Mouse (Mus musculus) mouse trophoblast stem cell (cell line): ENCODE results near the gene Heg1.

Source experiments
- in situ Hi-C, 2 experiments: fragments of 300-500 bp; cut with MseI, MboI; formaldehyde crosslinking; loops; 2 replicates in 1 of 2; 3 replicates in 1 of 2; pipeline ENCODE4 v1.15.1; 2025

Gene Heg1

DNA sequence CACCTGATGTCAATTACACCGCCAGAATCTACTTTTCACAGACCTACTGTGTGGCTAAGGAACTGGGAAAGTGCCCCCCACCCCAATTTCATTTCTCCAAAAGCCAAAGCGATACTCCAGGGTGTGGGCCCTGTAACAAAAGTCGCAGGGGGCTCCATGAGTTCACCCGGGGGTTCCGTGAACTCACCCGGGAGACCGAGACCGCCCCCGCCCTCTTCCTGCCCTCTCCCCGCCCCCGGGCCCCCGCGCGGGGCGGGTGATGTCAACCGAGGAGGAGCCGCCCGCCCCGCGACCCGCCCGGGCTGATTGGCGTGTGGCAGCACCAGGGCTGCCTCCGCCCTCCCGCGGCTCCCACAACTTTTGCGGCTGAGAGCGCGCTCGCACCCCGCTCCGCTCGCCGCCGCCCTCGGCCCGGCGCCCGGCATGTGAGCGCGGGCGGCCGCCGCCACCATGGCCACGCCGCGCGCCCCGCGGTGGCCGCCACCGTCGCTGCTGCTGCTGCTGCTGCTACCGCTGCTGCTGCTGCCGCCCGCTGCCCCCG, at the start of gene Heg1:
TSS of gene Heg1 (plus strand) at position 209 of the 541 bp plus-strand sequence.
- in situ Hi-C loops, result no loop called here

DNA sequence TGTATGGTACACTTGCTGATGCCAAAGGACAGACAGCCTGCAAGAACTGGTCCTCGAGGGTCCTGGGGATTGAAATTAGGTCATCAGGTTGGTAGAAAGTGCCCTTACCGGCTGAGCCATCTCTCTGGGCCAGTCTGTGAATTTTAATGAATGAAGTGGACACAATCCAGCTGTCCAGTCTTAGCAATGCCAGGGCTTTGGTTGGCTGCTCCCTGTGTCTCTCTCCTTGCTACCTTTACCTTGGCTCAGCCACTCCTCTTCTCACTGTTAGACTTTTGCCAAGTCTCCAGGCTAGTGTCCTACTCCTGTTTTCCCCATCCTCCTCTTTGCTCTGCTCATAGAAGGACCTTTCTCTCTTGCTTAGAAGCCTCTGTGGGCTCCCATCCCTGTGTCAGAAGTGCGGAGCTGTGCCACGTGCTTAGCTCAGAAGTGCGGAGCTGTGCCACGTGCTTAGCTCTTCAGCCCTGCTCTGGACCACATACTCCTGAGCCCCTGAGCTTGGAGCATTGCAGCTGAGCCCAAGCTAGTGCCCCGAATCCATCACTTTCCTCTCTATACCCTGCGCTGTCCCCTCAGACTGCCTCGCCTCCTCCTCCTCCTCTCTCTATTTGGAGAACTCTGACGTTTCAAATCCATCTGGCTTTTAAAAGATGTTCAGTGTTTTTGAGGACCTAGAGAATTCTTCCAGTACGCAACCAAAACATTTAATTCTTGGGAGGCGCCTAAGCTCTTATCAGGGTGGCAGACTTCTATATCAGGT, 48.2 kb upstream of the Heg1 start:
- in situ Hi-C loops, result no loop called here

DNA sequence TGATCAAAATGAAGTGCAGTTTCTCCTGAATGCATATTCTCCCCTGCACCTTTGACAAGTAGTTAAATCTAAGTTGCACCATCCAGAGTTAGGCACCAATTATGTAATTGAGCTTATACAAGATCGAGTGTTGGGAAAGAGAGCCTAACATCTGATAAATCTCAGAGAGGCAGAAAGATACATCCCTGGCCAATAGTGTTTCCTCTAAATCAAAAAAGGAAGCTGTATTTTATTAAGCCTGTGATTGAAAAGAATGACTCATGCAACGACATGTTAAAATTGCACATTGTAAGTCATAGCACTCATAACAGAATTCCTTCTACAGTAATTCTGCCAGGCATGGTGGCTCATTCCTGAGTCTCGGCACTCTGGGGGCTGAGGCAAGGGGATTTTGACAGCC, 42.4 kb upstream of the Heg1 start:
- in situ Hi-C loops, result no loop called here

DNA sequence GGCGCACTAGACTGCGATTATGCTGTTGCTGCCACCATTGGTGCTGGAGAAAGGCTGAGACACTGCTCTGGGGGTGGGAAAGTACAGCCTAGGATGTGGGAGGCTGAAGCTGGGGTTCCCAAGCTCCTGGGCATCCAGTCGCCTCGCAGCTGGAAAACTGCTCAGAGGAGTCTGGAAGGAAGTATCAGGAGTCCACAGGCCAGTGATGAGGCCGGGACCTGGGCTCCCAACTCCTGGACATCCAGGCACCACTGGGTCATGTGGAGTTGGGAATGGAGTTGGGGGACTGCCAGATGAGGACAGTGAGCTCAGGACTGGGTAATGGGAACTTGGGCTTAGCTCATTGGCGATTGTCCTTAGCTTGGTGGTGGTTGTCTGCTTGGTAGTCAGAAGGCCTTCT, 31.1 kb upstream of the Heg1 start:
- in situ Hi-C loops, result no loop called here

DNA sequence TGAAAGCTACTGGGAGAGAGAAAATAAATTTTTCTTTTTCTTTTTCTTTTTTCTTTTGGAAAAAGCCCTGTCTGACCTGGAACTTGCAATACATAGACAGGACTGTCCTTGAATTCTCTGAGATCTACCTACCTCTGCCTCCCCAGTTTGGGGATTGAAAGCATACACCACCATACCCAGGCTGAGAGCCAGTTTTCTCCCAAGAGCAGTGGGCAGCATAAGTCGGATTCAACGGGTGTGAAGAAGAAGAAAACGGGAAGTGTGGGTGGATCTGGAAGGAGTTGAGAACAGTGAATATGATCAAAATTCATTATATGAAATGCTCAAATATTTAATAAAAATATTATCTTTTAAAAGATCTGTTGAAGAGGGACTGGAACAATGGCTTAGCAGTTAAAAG, 28.7 kb upstream of the Heg1 start:
- in situ Hi-C loops, result no loop called here

DNA sequence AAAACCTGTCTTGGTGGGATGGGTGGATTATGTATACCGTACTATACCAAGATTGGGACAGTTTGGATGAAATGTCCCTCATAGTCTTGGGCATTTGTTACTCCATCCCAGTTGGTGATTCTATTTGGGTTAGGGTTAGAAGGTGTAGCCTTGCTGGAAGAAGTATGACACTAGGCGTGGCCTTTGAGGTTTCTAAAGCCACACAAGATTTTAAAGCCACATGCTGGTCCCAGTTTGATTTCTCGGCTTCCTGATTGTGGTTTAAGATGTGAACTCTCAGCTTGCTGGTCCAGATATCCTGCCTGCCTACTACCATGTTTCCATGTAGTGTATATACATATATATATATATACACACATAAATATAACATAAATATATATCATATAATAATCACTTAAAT, 27.0 kb upstream of the Heg1 start:
- in situ Hi-C loops, result no loop called here

DNA sequence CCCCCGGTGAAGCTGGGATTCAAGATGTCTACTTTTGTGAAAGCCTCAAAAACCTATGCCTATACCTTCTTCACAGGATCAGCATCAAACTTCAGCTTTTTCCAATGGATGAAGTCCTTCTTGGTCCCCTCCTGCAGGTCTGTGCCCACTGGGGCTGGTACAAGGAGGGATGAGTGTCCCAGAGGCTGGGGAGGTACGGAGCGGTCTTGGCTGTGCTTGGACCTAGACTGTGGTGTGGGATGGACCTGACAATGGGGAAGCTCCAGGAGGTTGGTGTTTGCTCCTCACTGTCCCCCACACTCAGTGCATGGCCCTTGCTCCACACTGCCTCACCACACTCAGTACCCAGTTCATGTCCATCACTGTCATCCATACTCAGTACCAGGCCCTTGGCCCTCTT, 26.0 kb upstream of the Heg1 start:
- in situ Hi-C loops, result no loop called here

DNA sequence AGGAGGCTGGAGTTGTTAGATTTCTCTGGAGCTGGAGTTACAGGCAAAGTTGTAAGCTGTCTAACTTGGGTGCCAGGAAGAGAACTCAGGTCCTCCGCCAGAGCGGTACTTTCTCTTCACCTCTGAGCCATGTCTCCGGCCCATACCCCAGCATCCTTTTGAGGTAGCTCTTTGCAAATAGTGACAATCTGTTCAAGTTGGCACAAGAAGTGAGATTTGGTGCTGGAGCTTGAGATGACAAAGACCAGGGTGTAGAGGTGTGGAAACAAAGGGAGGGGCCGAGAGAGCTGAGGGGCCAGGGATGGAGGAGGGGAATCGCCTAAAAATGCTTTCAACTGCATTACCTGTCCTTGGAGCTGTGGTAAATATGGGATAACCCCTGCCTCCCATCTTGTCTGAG, 24.6 kb upstream of the Heg1 start:
- in situ Hi-C loops, result no loop called here

DNA sequence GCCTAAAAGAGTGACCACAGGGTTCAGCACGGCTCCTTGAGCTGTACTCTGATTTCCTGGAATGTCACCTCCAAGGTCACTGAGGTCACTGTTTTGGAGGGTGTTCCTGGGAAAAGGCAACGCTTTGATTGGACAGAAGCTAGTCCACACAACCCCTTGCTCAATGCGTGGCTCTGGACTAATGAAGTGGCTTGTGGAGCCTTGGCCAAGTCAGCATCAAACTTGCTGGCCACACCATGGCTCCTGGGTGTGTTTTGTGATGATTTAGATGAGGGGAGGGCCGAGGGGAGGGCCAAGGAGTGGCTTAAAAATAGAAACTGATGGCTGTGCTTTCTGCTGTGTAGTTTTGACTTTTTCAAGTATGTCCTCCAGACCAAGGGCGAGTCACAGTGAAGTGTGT, 24.0 kb upstream of the Heg1 start:
- in situ Hi-C loops, result no loop called here

DNA sequence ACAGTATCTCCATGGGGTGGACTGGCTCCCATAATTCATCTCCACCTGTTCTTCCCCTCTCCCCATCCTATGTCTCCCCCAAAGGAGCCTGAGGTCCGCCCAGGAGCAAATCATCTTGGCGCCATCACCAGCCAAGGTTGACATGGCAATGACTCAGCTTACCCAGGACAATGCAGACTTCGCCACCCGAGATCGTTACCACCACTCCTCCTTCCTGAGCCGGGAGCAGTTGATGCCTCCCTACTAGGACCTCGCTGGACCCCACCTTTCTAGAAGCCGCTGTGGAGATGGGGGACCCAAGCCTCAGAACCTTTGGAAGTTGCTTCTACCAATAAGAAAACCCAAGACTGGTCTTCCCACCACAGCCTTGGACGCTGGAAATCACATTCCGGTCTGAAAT, 21.3 kb upstream of the Heg1 start:
- in situ Hi-C loops, result no loop called here

DNA sequence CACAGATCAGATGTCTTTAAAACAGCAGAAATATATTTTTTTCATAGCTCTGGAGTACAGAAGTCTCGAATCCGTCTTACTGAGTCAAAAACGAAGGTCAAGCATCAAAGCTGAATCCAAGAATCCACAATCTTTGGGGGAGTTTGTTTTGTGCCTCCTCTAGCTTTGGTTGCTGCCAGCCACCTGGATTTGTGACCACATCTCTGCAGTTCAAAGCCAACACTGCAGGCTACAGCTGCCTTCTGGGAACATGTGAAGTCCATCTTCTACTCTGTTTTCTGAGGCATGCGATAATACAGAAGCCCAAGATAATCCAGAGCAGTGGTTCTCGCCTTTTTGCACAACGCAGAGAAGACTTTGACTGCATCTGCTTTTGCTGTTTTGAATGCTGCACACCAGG, 17.9 kb upstream of the Heg1 start:
- in situ Hi-C loops, result no loop called here

DNA sequence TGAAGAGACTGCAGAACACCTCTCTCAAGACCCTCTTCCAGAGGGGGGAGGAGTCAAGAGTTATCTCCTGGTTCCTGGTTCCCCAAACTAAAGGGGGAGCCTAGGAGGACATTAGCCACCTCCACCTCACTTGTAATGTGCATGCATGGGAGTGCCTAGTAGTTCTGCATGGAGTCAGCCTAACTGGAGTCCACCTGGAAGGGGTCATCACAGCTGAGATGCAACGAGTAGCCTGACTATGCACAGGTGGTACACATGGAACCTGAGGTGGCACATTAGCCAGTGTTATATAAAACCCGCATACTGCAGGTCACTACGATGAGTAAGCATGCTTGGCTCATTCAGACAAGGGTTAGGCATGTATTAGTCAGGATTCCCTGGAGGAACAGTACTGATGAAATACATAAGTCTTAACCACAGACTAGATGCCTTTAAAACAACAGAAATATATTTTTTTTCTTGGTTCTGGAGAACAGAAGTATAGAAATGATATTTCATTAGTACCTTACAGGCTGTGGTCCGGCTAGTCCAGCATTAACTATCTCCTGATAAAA, 17.1 kb upstream of the Heg1 start:
- in situ Hi-C loops, result no loop called here

DNA sequence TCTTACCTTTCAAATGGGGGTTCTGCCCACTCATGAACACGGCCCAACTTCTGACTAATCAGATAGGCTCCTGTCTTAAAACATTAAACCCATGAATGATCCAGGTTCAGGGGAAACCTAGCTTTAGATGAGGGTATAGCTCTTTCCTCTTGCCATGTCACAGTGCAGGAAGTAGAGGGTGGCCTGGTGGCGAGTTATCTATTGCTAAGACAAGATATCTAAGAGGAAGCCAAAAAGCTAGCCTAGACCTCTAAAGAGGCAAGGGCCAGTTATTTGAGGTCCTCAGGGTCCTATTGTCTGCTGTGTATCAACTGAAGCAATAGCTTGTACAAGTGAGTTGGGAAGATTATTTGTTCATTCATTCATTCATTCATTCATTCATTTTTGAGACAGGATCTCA, 15.7 kb upstream of the Heg1 start:
- in situ Hi-C loops, result no loop called here

DNA sequence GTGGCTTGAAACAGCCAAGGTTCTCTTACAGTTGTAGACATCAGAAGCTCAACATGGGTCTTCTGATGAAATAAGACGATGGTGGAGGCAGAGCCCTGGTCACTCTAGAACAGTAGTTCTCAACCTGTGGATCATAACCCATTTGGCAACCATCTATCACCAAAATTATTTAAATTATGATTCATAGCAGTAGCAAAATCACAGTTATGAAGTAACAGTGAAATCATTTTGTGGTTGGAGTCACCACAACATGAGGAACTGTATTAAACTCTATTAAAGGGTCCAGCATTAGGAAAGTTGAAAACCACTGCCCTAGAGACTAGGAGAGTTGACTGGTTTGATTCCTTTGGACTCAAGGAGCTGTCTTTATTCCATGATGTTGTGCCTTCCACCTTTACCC, 15.1 kb upstream of the Heg1 start:
- in situ Hi-C loops, result no loop called here

DNA sequence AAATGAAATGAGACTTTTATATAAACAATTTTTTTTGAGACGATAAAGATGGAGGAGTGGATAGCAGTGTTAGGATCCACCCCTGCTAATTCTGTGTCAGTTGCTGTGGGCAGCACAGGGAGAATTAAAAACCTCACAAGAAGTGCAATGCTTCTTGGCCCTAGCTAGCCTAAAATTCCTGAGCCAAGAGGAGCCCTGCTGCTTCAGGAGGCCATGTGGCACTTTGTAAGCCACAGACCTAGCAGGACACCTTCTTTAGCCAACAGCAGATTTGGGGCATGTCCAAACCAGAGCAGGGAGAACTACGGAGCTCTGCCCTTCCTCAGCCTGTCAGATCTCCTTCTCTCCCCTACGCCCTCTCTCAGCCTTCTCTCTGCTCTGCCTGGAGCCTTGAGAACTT, 13.8 kb upstream of the Heg1 start:
- in situ Hi-C loops, result no loop called here

DNA sequence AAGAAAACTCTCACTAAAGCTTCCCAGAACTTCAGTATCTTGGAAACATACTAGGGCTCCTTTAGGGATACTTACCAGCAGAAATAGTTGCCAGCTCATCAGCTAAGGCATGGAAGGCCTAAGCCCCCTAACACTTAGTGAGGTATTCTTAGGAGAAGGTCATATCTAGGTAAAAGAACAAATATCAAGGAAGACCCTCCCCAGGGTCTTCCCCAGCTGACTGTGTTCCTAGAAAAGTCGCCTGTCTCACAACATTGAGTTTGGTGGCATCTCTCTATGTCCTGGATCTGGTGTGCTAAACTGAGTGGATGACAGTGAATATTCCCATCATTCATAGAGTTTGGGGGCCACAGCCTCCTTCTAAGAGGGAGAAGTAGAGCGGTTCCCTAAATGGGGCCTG, 13.2 kb upstream of the Heg1 start:
- in situ Hi-C loops, result no loop called here

DNA sequence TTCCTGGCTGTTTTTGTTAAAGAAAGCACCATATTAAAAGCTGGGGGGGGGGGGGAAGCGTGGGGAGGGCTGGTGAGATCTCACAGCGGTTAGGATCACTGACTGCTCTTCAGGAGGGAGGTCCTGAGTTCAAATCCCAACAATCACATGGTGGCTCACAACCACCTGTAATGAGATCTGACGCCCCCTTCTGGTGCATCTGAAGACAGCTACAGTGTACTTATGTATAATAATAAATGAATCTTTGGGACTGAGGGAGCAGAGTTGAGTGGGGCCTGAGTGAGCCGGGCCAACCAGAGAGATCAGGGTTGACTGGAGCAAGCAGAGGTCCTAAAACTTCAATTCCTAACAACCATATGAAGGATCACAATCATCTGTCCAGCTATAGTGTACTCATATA, 12.0 kb upstream of the Heg1 start:
- in situ Hi-C loops, result no loop called here

DNA sequence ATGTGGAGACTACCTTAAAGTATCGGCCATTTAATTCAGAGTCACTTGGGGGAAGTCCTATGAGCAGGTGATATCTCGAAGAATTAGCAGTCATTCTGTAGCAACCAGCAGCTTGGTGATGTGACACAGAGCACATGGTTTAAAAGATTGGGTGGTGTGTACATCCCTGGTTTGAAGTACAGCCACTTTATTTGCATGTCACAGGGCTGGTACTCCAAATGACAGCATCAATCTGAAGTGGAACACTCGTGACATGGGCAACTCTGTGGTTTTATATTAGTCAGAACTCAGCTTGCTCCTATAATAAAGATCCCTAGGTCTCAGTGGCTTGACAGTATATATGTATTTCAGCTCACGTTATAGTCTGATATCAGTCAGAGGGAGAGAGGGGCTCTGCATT, 11.5 kb upstream of the Heg1 start:
- in situ Hi-C loops, result no loop called here

DNA sequence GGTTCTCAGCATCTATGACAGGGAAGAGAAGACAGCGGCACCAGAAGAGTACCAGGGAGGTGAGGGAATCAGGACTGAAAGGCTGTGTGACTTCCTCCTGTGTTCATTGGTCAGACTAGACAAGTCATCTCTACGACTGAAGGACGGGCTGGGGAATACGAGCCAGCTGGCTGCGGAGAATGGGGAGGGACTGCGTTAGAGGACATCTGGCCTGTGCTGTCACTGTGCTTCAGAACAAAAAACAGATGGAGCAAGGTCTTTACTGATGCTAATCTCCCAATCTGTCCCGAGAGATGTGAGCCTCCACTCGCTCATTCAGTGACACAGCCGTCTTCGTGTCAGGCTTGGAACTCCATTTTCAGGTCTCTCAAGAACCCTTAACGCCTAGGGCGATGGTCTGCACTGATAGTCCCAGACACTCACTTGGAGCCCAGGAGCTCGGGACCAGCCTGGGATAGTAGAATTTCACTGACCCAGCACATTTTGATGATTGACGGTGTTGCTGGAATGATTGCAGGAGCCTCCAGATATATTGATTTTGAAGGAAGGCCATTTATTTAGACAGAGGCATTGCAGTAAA, 10.6 kb upstream of the Heg1 start:
- in situ Hi-C loops, result no loop called here

DNA sequence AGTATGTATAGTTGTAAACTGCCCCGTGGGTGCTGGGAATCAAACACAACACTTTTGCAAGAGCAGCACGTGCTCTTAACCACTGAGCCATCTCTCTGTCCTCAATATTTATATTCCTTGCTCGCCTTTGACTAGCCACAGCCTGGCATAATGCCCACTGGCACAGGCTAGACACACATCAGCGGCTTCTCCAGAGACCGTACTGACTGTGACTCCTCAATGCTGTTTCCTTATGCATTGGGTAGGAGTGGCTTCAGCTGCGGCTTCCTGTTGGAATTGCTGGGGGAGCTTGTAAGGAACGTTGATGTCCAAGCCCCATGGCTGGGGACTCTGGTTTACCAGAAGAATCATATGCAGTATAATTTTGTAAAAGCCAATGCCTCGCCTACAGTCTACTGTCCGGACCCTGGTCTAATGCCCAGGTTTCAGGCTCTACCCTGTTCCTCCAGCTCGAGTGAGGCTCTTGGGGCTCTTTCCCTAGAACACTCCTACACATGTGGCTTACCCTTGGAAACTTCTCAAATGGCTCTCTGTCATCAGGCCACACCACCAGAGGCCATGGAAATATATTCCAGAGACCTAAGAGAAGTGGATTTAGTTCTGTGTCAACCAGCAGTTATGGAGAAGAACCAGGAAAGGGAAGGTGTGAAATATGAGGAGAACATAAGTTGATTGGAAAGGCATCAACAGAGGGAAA, 8.9 kb upstream of the Heg1 start:
- in situ Hi-C loops, result no loop called here

DNA sequence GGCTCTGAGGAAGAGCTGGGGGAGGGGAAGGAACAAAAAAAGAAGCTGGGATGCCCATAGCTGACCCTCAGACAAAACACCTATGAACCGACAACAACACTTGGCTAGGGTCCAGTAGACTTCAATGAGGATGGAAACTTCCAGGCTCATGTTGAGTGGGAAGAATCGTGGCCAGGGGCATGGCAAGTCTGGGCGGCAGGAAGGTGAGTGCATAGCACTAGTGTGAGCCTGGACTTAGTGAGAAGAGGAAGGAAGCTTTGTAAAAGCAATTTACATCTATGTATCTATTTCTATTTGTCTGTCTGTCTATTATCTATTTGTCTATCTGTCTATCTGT, 8.4 kb upstream of the Heg1 start:
- in situ Hi-C loops, result no loop called here

DNA sequence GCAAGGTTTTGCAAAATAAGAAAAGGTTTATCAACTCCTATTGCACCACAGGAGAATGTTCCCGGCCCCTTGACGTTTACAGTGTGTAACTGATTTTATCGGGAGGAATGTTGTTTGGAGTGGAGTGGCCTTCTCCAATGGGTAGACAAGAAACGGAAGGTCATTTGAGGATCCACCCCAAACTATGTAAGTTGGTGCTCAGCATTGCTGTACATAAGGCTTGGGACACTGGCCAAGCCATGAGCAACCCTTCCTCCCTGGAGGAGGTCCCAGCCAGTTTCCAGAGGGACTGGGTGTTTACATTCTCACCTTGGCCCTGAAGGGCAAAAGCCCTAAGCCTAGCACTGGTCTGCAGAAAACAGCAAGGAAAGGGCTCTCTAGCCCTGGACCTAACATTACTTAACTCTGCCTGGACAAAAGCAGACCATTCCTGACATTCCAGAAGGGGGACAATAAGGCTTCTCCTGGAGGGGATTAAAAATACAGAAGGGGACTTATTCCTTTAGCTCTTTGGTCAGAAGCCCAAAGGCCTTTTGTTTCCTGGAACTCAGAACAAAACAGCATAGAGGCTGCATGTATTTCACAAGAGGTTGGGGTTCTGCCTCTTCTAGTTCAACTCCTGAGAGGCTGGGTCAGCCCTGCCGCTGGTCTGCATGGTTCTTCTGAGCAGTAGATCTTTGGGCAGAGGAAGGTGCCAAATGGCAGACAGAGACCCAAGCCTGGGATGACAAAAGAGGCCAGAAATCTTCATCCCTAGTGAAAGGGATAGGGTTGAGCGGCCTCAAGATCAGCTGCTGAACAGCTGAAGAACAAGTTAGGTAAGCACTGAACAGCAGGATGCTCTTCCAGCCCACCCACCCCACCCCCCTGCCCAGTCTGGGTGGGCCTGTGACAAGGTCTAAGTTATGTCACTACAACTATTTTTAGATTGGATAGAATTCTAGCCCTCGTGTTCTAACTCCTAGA, 7.5 kb upstream of the Heg1 start:
- in situ Hi-C loops, result no loop called here
